Mouse (Mus musculus): Measurements from ENCODE around the gene Zdhhc14. TPM values are rescaled to one million over a fixed set of nuclear protein-coding genes. Genes with fewer than 3 reads are reported as not detected.
A peak's percentile ranks its signal among the peaks of the same experiment; 100 is the strongest.

The Zdhhc14 gene
- total RNA-seq, 2 experiments from 2014 or later = 3.3 to 4.7 TPM

- intact Hi-C loops (cut with DNase I) = loop anchor here (1.0 to 2.0 kb wide), 3 partner anchors 138 to 324 kb away; partner anchors contain the start of gene Tmem242
- DNase-seq (ENCODE audit: low spot score) = peak; percentile 52
These were observed 260.6 kb downstream of the Zdhhc14 start for GRCm38 (mm10) chr17:5752716-5753585.

- DNase-seq (ENCODE audit: low spot score) = no peak
- intact Hi-C loops (cut with DNase I) = no loop called here
These were observed 263.1 kb downstream of the Zdhhc14 start for GRCm38 (mm10) chr17:5755489-5755888.

- no peak for DNase-seq (ENCODE audit: low spot score)
- intact Hi-C loops (cut with DNase I) = no loop called here
These were observed 263.7 kb downstream of the Zdhhc14 start for GRCm38 (mm10) chr17:5756065-5756464.

GRCm38 (mm10) chr17:5756855-5757254, 264.5 kb downstream of the Zdhhc14 start:
- intact Hi-C loops (cut with DNase I) = no loop called here
- no peak for DNase-seq (ENCODE audit: low spot score)

GRCm38 (mm10) chr17:5763768-5764167, 271.4 kb downstream of the Zdhhc14 start:
- intact Hi-C loops (cut with DNase I) = no loop called here
- no peak for DNase-seq (ENCODE audit: low spot score)

GRCm38 (mm10) chr17:5764270-5764669, 271.9 kb downstream of the Zdhhc14 start:
- DNase-seq (ENCODE audit: low spot score) = no peak
- intact Hi-C loops (cut with DNase I) = no loop called here

GRCm38 (mm10) chr17:5765746-5766145, 273.4 kb downstream of the Zdhhc14 start:
- intact Hi-C loops (cut with DNase I) = no loop called here
- DNase-seq (ENCODE audit: low spot score) = no peak

- intact Hi-C loops (cut with DNase I) = no loop called here
These were observed 275.9 kb downstream of the Zdhhc14 start for GRCm38 (mm10) chr17:5768164-5768705.

GRCm38 (mm10) chr17:5768810-5769520, 276.6 kb downstream of the Zdhhc14 start:
- intact Hi-C loops (cut with DNase I) = no loop called here
- no peak for DNase-seq (ENCODE audit: low spot score)

More at GRCm38 (mm10) chr17:5768164-5768705, 275.9 kb downstream of the Zdhhc14 start:
- DNase-seq (ENCODE audit: low spot score) = no peak

GRCm38 (mm10) chr17:5769776-5770175, 277.4 kb downstream of the Zdhhc14 start:
- no peak for DNase-seq (ENCODE audit: low spot score)
- intact Hi-C loops (cut with DNase I) = no loop called here

- intact Hi-C loops (cut with DNase I) = no loop called here
- DNase-seq (ENCODE audit: low spot score) = peak; percentile 6
These were observed 278.2 kb downstream of the Zdhhc14 start for GRCm38 (mm10) chr17:5770265-5771249.

- no peak for DNase-seq (ENCODE audit: low spot score)
- intact Hi-C loops (cut with DNase I) = no loop called here
These were observed 288.0 kb downstream of the Zdhhc14 start for GRCm38 (mm10) chr17:5780213-5780975.

GRCm38 (mm10) chr17:5785238-5785637, 292.9 kb downstream of the Zdhhc14 start:
- DNase-seq (ENCODE audit: low spot score) = no peak

GRCm38 (mm10) chr17:5792164-5792791, 299.9 kb downstream of the Zdhhc14 start:
- intact Hi-C loops (cut with DNase I) = no loop called here
- no peak for DNase-seq (ENCODE audit: low spot score)

More at GRCm38 (mm10) chr17:5785238-5785637, 292.9 kb downstream of the Zdhhc14 start:
- intact Hi-C loops (cut with DNase I) = no loop called here

GRCm38 (mm10) chr17:5793593-5793992, 301.2 kb downstream of the Zdhhc14 start:
- intact Hi-C loops (cut with DNase I) = no loop called here

GRCm38 (mm10) chr17:5794276-5794675, 301.9 kb downstream of the Zdhhc14 start:
- no peak for DNase-seq (ENCODE audit: low spot score)
- intact Hi-C loops (cut with DNase I) = no loop called here

More at GRCm38 (mm10) chr17:5793593-5793992, 301.2 kb downstream of the Zdhhc14 start:
- no peak for DNase-seq (ENCODE audit: low spot score)

- intact Hi-C loops (cut with DNase I) = loop anchor here (5.0 kb wide), 1 partner anchor 222 kb away; no protein-coding TSS in a partner anchor
- no peak for DNase-seq (ENCODE audit: low spot score)
These were observed 303.0 kb downstream of the Zdhhc14 start for GRCm38 (mm10) chr17:5795369-5795768.

- DNase-seq (ENCODE audit: low spot score) = peak; percentile 55
- intact Hi-C loops (cut with DNase I) = loop anchor here (1.0 to 5.0 kb wide), 3 partner anchors 45 to 221 kb away; partner anchors contain the start of gene Snx9
These were observed 303.5 kb downstream of the Zdhhc14 start for GRCm38 (mm10) chr17:5795878-5796277.

Measured in heart, postnatal 25 days (tissue).